Mouse (Mus musculus) midbrain, embryonic 10.5 days (tissue): ENCODE results near the gene Ccdc127. TPM values are rescaled to one million over a fixed set of nuclear protein-coding genes. Genes with fewer than 3 reads are reported as not detected.

ENCODE experiments used
- microRNA counts: library from miRNA; unstranded; fragments of <30 nt; microRNA quantifications from one replicate; lab custom pipeline; 2017
- microRNA-seq: library from miRNA; unstranded; fragments of <30 nt; microRNA quantifications from one replicate; pipeline ENCODE4, GENCODE M21; 2017
- polyA plus RNA-seq: library from polyadenylated mRNA; unstranded; fragments of >200 nt; fragmentation: Nextera tagmentation; extraction: Ambion mirVana; gene quantifications from 2 replicates; pipeline ENCODE4 v1.2.1, GENCODE M21; 2016

The Ccdc127 gene
- polyA plus RNA-seq, 1 experiment from 2014 or later: 59.6 TPM

MicroRNA genes within 50 kb of the gene (microRNA counts, 519-probe panel; counts per million panel counts)
- microRNA mmu-miR-692 (lab: Ali Mortazavi, UCI): not detected

Small RNA genes lying within 50 kb of the gene (microRNA-seq; reads per million reads assigned to microRNA genes)
- gene Mir692-3: not detected

Other genes with a start within 250 kb of the Ccdc127 start
- not detected in 2 replicates for gene Slc9a3, start 228.9 kb upstream of the Ccdc127 start, polyA plus RNA-seq
- 79.2 and 88.7 TPM in 2 replicates for gene Exoc3, start 141.6 kb upstream of the Ccdc127 start, polyA plus RNA-seq
- gene Ahrr, start 58.0 kb upstream of the Ccdc127 start, polyA plus RNA-seq: 1.8 and 2.0 TPM in 2 replicates
- 118 and 124 TPM in 2 replicates for gene Pdcd6, start 32.7 kb upstream of the Ccdc127 start, polyA plus RNA-seq
- gene Sdha, start within 50 bp of the Ccdc127 start, polyA plus RNA-seq: 283 and 284 TPM in 2 replicates
- not detected in 2 replicates for gene Lrrc14b, start 13.7 kb downstream of the Ccdc127 start, polyA plus RNA-seq
- 3.9 and 5.1 TPM in 2 replicates for gene Zfp72, start 40.5 kb downstream of the Ccdc127 start, polyA plus RNA-seq
- 89.2 and 96.1 TPM in 2 replicates for gene Ftl1-ps1, start 49.4 kb downstream of the Ccdc127 start, polyA plus RNA-seq
- 20.2 and 21.2 TPM in 2 replicates for gene Zfp825, start 143.7 kb downstream of the Ccdc127 start, polyA plus RNA-seq